Mouse (Mus musculus): ENCODE results near the gene Ppp3r1.
"Not testable (repeated sequence)": the region's sequence is repeated elsewhere in the genome, so short reads cannot be mapped to it uniquely, and the experiment has no call there.

The Ppp3r1 gene

GRCm38 (mm10) chr11:17200936-17201335, 41.9 kb downstream of the Ppp3r1 start:
- no peak for DNase-seq

- DNase-seq: no peak
Measured at GRCm38 (mm10) chr11:17202481-17202880, 43.4 kb downstream of the Ppp3r1 start.

- DNase-seq: peak; percentile 96
Measured at GRCm38 (mm10) chr11:17211258-17212140, 52.4 kb downstream of the Ppp3r1 start, which contains the start of gene Pno1. TSS of gene Pno1 (minus strand) at chr11:17211568.

GRCm38 (mm10) chr11:17212141-17212495, 53.1 kb downstream of the Ppp3r1 start:
- DNase-seq: no peak

GRCm38 (mm10) chr11:17212903-17213509, 53.9 kb downstream of the Ppp3r1 start:
- DNase-seq: no peak

GRCm38 (mm10) chr11:17215475-17215874, 56.4 kb downstream of the Ppp3r1 start:
- no peak for DNase-seq

- DNase-seq: no peak
Measured at GRCm38 (mm10) chr11:17221126-17221525, 62.1 kb downstream of the Ppp3r1 start.

GRCm38 (mm10) chr11:17232792-17233191, 73.7 kb downstream of the Ppp3r1 start:
- DNase-seq: no peak

- no peak for DNase-seq
Measured at GRCm38 (mm10) chr11:17236449-17237037, 77.5 kb downstream of the Ppp3r1 start.

- not testable (repeated sequence) for DNase-seq
Measured at GRCm38 (mm10) chr11:17238598-17238997, 79.5 kb downstream of the Ppp3r1 start.

GRCm38 (mm10) chr11:17248715-17249114, 89.7 kb downstream of the Ppp3r1 start:
- DNase-seq: no peak

All from lung, postnatal 14 days (tissue).